Mouse (Mus musculus): ENCODE measurements around the gene Eno1.

The Eno1 gene

GRCm38 (mm10) chr4:150236521-150237481 lies at the start of gene Eno1:
Gene Eno1, plus strand, starts transcription at chr4:150236721.
- in situ Hi-C loops (cut with MboI; ENCODE audit: low pct_unique_long_range_greater_than_20kb in 1 of 2, low sequenced_read_pairs in 2 of 2, unreplicated experiment in 1 of 2) = no loop called here

- in situ Hi-C loops (cut with MboI; ENCODE audit: low pct_unique_long_range_greater_than_20kb in 1 of 2, low sequenced_read_pairs in 2 of 2, unreplicated experiment in 1 of 2) = no loop called here
These were observed 48.3 kb upstream of the Eno1 start for GRCm38 (mm10) chr4:150188236-150188635.

- in situ Hi-C loops (cut with MboI; ENCODE audit: low pct_unique_long_range_greater_than_20kb in 1 of 2, low sequenced_read_pairs in 2 of 2, unreplicated experiment in 1 of 2) = no loop called here
These were observed 44.3 kb upstream of the Eno1 start for GRCm38 (mm10) chr4:150192199-150192598.

- in situ Hi-C loops (cut with MboI; ENCODE audit: low pct_unique_long_range_greater_than_20kb in 1 of 2, low sequenced_read_pairs in 2 of 2, unreplicated experiment in 1 of 2) = no loop called here
These were observed 42.6 kb upstream of the Eno1 start for GRCm38 (mm10) chr4:150193915-150194314.

- in situ Hi-C loops (cut with MboI; ENCODE audit: low pct_unique_long_range_greater_than_20kb in 1 of 2, low sequenced_read_pairs in 2 of 2, unreplicated experiment in 1 of 2) = no loop called here
These were observed 38.3 kb upstream of the Eno1 start for GRCm38 (mm10) chr4:150198268-150198667.

- in situ Hi-C loops (cut with MboI; ENCODE audit: low pct_unique_long_range_greater_than_20kb in 1 of 2, low sequenced_read_pairs in 2 of 2, unreplicated experiment in 1 of 2) = no loop called here
These were observed 35.3 kb upstream of the Eno1 start, which contains the start of gene Car6 for GRCm38 (mm10) chr4:150201232-150201631. Gene Car6, minus strand, starts transcription at chr4:150201332.

GRCm38 (mm10) chr4:150202702-150203101 lies 33.8 kb upstream of the Eno1 start:
- in situ Hi-C loops (cut with MboI; ENCODE audit: low pct_unique_long_range_greater_than_20kb in 1 of 2, low sequenced_read_pairs in 2 of 2, unreplicated experiment in 1 of 2) = no loop called here

GRCm38 (mm10) chr4:150204877-150205276 lies 31.6 kb upstream of the Eno1 start:
- in situ Hi-C loops (cut with MboI; ENCODE audit: low pct_unique_long_range_greater_than_20kb in 1 of 2, low sequenced_read_pairs in 2 of 2, unreplicated experiment in 1 of 2) = no loop called here

GRCm38 (mm10) chr4:150209751-150210150 lies 26.8 kb upstream of the Eno1 start:
- in situ Hi-C loops (cut with MboI; ENCODE audit: low pct_unique_long_range_greater_than_20kb in 1 of 2, low sequenced_read_pairs in 2 of 2, unreplicated experiment in 1 of 2) = no loop called here

- in situ Hi-C loops (cut with MboI; ENCODE audit: low pct_unique_long_range_greater_than_20kb in 1 of 2, low sequenced_read_pairs in 2 of 2, unreplicated experiment in 1 of 2) = no loop called here
These were observed 26.2 kb upstream of the Eno1 start for GRCm38 (mm10) chr4:150210306-150210705.

- in situ Hi-C loops (cut with MboI; ENCODE audit: low pct_unique_long_range_greater_than_20kb in 1 of 2, low sequenced_read_pairs in 2 of 2, unreplicated experiment in 1 of 2) = no loop called here
These were observed 24.5 kb upstream of the Eno1 start for GRCm38 (mm10) chr4:150211930-150212552.

- in situ Hi-C loops (cut with MboI; ENCODE audit: low pct_unique_long_range_greater_than_20kb in 1 of 2, low sequenced_read_pairs in 2 of 2, unreplicated experiment in 1 of 2) = no loop called here
These were observed 24.0 kb upstream of the Eno1 start for GRCm38 (mm10) chr4:150212553-150212971.

GRCm38 (mm10) chr4:150213910-150214309 lies 22.6 kb upstream of the Eno1 start:
- in situ Hi-C loops (cut with MboI; ENCODE audit: low pct_unique_long_range_greater_than_20kb in 1 of 2, low sequenced_read_pairs in 2 of 2, unreplicated experiment in 1 of 2) = no loop called here

GRCm38 (mm10) chr4:150216423-150216822 lies 20.1 kb upstream of the Eno1 start:
- in situ Hi-C loops (cut with MboI; ENCODE audit: low pct_unique_long_range_greater_than_20kb in 1 of 2, low sequenced_read_pairs in 2 of 2, unreplicated experiment in 1 of 2) = no loop called here

GRCm38 (mm10) chr4:150217042-150217554 lies 19.4 kb upstream of the Eno1 start:
- in situ Hi-C loops (cut with MboI; ENCODE audit: low pct_unique_long_range_greater_than_20kb in 1 of 2, low sequenced_read_pairs in 2 of 2, unreplicated experiment in 1 of 2) = no loop called here

- in situ Hi-C loops (cut with MboI; ENCODE audit: low pct_unique_long_range_greater_than_20kb in 1 of 2, low sequenced_read_pairs in 2 of 2, unreplicated experiment in 1 of 2) = no loop called here
These were observed 18.6 kb upstream of the Eno1 start for GRCm38 (mm10) chr4:150217935-150218334.

GRCm38 (mm10) chr4:150219501-150220292 lies 16.8 kb upstream of the Eno1 start:
- in situ Hi-C loops (cut with MboI; ENCODE audit: low pct_unique_long_range_greater_than_20kb in 1 of 2, low sequenced_read_pairs in 2 of 2, unreplicated experiment in 1 of 2) = no loop called here

- in situ Hi-C loops (cut with MboI; ENCODE audit: low pct_unique_long_range_greater_than_20kb in 1 of 2, low sequenced_read_pairs in 2 of 2, unreplicated experiment in 1 of 2) = no loop called here
These were observed 15.9 kb upstream of the Eno1 start for GRCm38 (mm10) chr4:150220584-150220983.
